37 mouse cellular contexts compared by ENCODE assay signal in genomic region chr10:88106169-88106568, GRCm38 (mm10). TPM values are rescaled to one million over a fixed set of nuclear protein-coding genes. Genes with fewer than 3 reads are reported as not detected.
"Had no signal": no experiment of that assay in that cellular context is flagged by ENCODE, and none has a peak within 500 bp of the region (broad histone marks: within the 10 kb centered on the region; RNA-seq: fewer than 3 reads in every experiment).

No protein-coding gene starts in this region.

- H3K27ac ChIP-seq: heart, embryonic 10.5 days; heart, embryonic 13.5 days; heart, embryonic 15.5 days; hindbrain, embryonic 10.5 days; hindbrain, embryonic 12.5 days; hindbrain, embryonic 13.5 days; hindbrain, embryonic 14.5 days; hindbrain, embryonic 15.5 days; hindbrain, postnatal 0 days; intestine, embryonic 15.5 days; kidney, embryonic 15.5 days; kidney, postnatal 0 days; layer of hippocampus, adult 2 months had no signal

- H3K4me3 ChIP-seq: heart, embryonic 10.5 days; heart, embryonic 12.5 days; heart, embryonic 13.5 days; heart, embryonic 15.5 days; hindbrain, embryonic 10.5 days; hindbrain, embryonic 12.5 days; hindbrain, embryonic 13.5 days; hindbrain, embryonic 15.5 days; intestine, embryonic 15.5 days; kidney, embryonic 15.5 days; layer of hippocampus, adult 2 months had no signal

- H3K9ac ChIP-seq: heart, embryonic 12.5 days; heart, embryonic 13.5 days; heart, embryonic 15.5 days; hindbrain, embryonic 12.5 days; hindbrain, embryonic 13.5 days; hindbrain, embryonic 14.5 days; hindbrain, embryonic 15.5 days; intestine, embryonic 15.5 days; kidney, embryonic 15.5 days had no signal

- DNase-seq: heart, postnatal 10 days; heart, postnatal 14 days; heart, postnatal 36 days; heart, postnatal 4 days; kidney, adult 11 months; kidney, adult 18-20 months; kidney, adult 2 months; kidney, adult 8-10 months; kidney, adult 9 months; kidney, postnatal 10 days; kidney, postnatal 14 days; kidney, postnatal 25 days; kidney, postnatal 36 days; kidney, postnatal 4 days; layer of hippocampus, adult 9-11 months; layer of hippocampus, postnatal 36 days had no signal

- H3K9me3 ChIP-seq: heart, embryonic 10.5 days; heart, embryonic 12.5 days; heart, embryonic 13.5 days; heart, embryonic 15.5 days; hindbrain, embryonic 10.5 days; hindbrain, embryonic 12.5 days; hindbrain, embryonic 13.5 days; hindbrain, embryonic 15.5 days; intestine, embryonic 15.5 days; kidney, embryonic 15.5 days had no signal

- ATAC-seq: hindbrain, embryonic 16.5 days; hindbrain, postnatal 0 days; inflammation-experienced regulatory T-cells, adult 6 months; intestine, embryonic 15.5 days; intestine, embryonic 16.5 days; intestine, postnatal 0 days had no signal

- H3K27me3 ChIP-seq: heart, embryonic 12.5 days; heart, embryonic 13.5 days; heart, embryonic 15.5 days; hindbrain, embryonic 12.5 days; hindbrain, embryonic 13.5 days; hindbrain, embryonic 15.5 days; intestine, embryonic 15.5 days; kidney, embryonic 15.5 days had no signal

- H3K4me1 ChIP-seq: heart, embryonic 10.5 days; heart, embryonic 12.5 days; heart, embryonic 13.5 days; heart, embryonic 15.5 days; hindbrain, embryonic 10.5 days; hindbrain, embryonic 12.5 days; hindbrain, embryonic 13.5 days; hindbrain, embryonic 15.5 days; intestine, embryonic 15.5 days; kidney, embryonic 15.5 days had no signal

- H3K36me3 ChIP-seq: hindbrain, embryonic 12.5 days; hindbrain, embryonic 13.5 days; hindbrain, embryonic 15.5 days; intestine, embryonic 15.5 days had no signal

- H3K4me2 ChIP-seq: heart, embryonic 11.5 days; heart, embryonic 12.5 days; heart, embryonic 13.5 days; heart, embryonic 15.5 days; hindbrain, embryonic 12.5 days; hindbrain, embryonic 13.5 days; hindbrain, embryonic 14.5 days; hindbrain, embryonic 15.5 days; intestine, embryonic 15.5 days; kidney, embryonic 15.5 days had no signal

RNA-seq across cellular contexts. Expression of gene Pmch, which starts 15.3 kb away (rescaled TPM):
- polyA plus RNA-seq: intestine, postnatal 0 days; kidney, adult 2 months; kidney, embryonic 14.5 days; kidney, postnatal 0 days; large intestine, adult 2 months had no signal
